Mouse (Mus musculus) small intestine, adult 2 months (tissue): ENCODE data around the gene Larp6.

Experiments
- CTCF ChIP-seq: fragments of 200-500 bp; IDR thresholded peaks from 2 replicates; pipeline ENCODE4 v1.5.1; 2012; ENCODE audit warnings: low read depth, mild to moderate bottlenecking, control low read depth, inconsistent platforms, low read length, moderate library complexity, mixed read lengths; ENCODE audit not compliant: insufficient replicate concordance, insufficient read length; ENCODE audit errors: extremely low read depth
- POLR2A ChIP-seq: fragments of 200-500 bp; IDR thresholded peaks from 2 replicates; pipeline ENCODE4 v1.6.1; 2012; ENCODE audit warnings: low read depth, mild to moderate bottlenecking, control low read depth, inconsistent platforms, low read length, moderate library complexity

- TF ChIP-seq CTCF (no peak), POLR2A (no peak)
Observed at GRCm38 (mm10) chr9:60692624-60693023, 20.2 kb upstream of the Larp6 start.
